In genomic region chr19:46350168-46350932, GRCm38 (mm10) we compare ENCODE assay signal across 8 mouse cellular contexts. TPM values are rescaled to one million over a fixed set of nuclear protein-coding genes. Genes with fewer than 3 reads are reported as not detected.
A peak's percentile ranks its signal among the peaks of the same experiment; 100 is the strongest.
DNase-seq lines count a peak whose midpoint lies in the region; ATAC-seq lines count a peak whose summit lies in the region.

Gene 2310034G01Rik (minus strand): TSS chr19:46350302.

- peak within 1 kb of the TSS; percentile 74 for H3K27ac ChIP-seq in kidney, embryonic 14.5 days (ENCODE audit: low read depth, low read length)
- peak within 1 kb of the TSS; percentile 72 for H3K27ac ChIP-seq in embryonic facial prominence, embryonic 13.5 days
- no peak within 1 kb of the TSS for H3K27ac ChIP-seq in limb, embryonic 11.5 days (replicated peaks; ENCODE audit: low read depth, low read length)
- H3K27ac ChIP-seq in midbrain, embryonic 14.5 days (replicated peaks; ENCODE audit: low read depth, low read length): peak within 1 kb of the TSS; percentile 90

- H3K27me3 ChIP-seq in kidney, embryonic 14.5 days (ENCODE audit: control insufficient read depth, insufficient read depth, low read length): no peaks in the 10 kb centered on the region
- peaks cover 15% of the 10 kb centered on the region for H3K27me3 ChIP-seq in embryonic facial prominence, embryonic 13.5 days
- H3K27me3 ChIP-seq in limb, embryonic 11.5 days (ENCODE audit: control insufficient read depth, insufficient read depth, low read length): 0 out of 2 replicates have a peak, but pooled peaks cover 6% of the 10 kb centered on the region
- H3K27me3 ChIP-seq in midbrain, embryonic 14.5 days (ENCODE audit: control insufficient read depth, insufficient read depth, low read length): peaks cover 3% of the 10 kb centered on the region; the same call in 1 of the 2 replicates

- DNase-seq in kidney, adult 11 months: no peak
- no peak for DNase-seq in limb, embryonic 11.5 days (ENCODE audit: low spot score)
- DNase-seq in midbrain, embryonic 14.5 days: no peak
- DNase-seq in spleen, adult 12 weeks (ENCODE audit: low spot score): no peak
- DNase-seq in right cerebral cortex, postnatal 36 days (ENCODE audit: low spot score in 2 of 2): no peak

- peaks cover 9% of the 10 kb centered on the region; the same call in 1 of the 2 replicates for H3K4me1 ChIP-seq in kidney, embryonic 14.5 days (ENCODE audit: control insufficient read depth, insufficient read depth, low read length)
- peaks cover 15% of the 10 kb centered on the region for H3K4me1 ChIP-seq in embryonic facial prominence, embryonic 13.5 days
- H3K4me1 ChIP-seq in limb, embryonic 11.5 days (ENCODE audit: control insufficient read depth, insufficient read depth, low read length): no peaks in the 10 kb centered on the region
- H3K4me1 ChIP-seq in midbrain, embryonic 14.5 days (ENCODE audit: control insufficient read depth, insufficient read depth, low read length): peaks cover 6% of the 10 kb centered on the region; the same call in 1 of the 2 replicates

- peak within 1 kb of the TSS; percentile 96 for H3K4me2 ChIP-seq in kidney, embryonic 14.5 days (replicated peaks; ENCODE audit: low read depth, low read length)
- H3K4me2 ChIP-seq in embryonic facial prominence, embryonic 13.5 days: peak within 1 kb of the TSS; percentile 76
- peak within 1 kb of the TSS; percentile 73 for H3K4me2 ChIP-seq in limb, embryonic 11.5 days (ENCODE audit: low read depth, severe bottlenecking)
- H3K4me2 ChIP-seq in midbrain, embryonic 14.5 days (ENCODE audit: low read length): peak within 1 kb of the TSS; percentile 89

- 63% methylated on average over 10 of the region's 10 CpGs for WGBS in kidney, embryonic 14.5 days
- 60% methylated on average over 10 of the region's 10 CpGs for WGBS in embryonic facial prominence, embryonic 13.5 days
- 56% methylated on average over 10 of the region's 10 CpGs for WGBS in limb, embryonic 11.5 days
- 64% methylated on average over 10 of the region's 10 CpGs for WGBS in midbrain, embryonic 14.5 days

- H3K9me3 ChIP-seq in kidney, embryonic 14.5 days (ENCODE audit: control insufficient read depth, low read length): no peaks in the 10 kb centered on the region
- H3K9me3 ChIP-seq in embryonic facial prominence, embryonic 13.5 days: no peaks in the 10 kb centered on the region
- H3K9me3 ChIP-seq in limb, embryonic 11.5 days (ENCODE audit: control insufficient read depth, low read length): no peaks in the 10 kb centered on the region
- no peaks in the 10 kb centered on the region for H3K9me3 ChIP-seq in midbrain, embryonic 14.5 days (ENCODE audit: control insufficient read depth, low read length)

- no peak for ATAC-seq in kidney, embryonic 14.5 days (ENCODE audit: low FRiP score, low TSS enrichment)
- no peak for ATAC-seq in embryonic facial prominence, embryonic 13.5 days (ENCODE audit: insufficient number of reproducible peaks, insufficient read depth, low FRiP score, low TSS enrichment, low read depth)
- ATAC-seq in limb, embryonic 11.5 days (ENCODE audit: insufficient number of reproducible peaks, low FRiP score, low TSS enrichment, low read depth): no peak
- ATAC-seq in midbrain, embryonic 14.5 days (ENCODE audit: low FRiP score, low TSS enrichment): no peak
- no peak for ATAC-seq in frontal cortex, adult (ENCODE audit: low TSS enrichment)

- H3K36me3 ChIP-seq in kidney, embryonic 14.5 days (ENCODE audit: control insufficient read depth, insufficient read depth, low read length): no peaks in the 10 kb centered on the region
- H3K36me3 ChIP-seq in embryonic facial prominence, embryonic 13.5 days: no peaks in the 10 kb centered on the region
- no peaks in the 10 kb centered on the region for H3K36me3 ChIP-seq in limb, embryonic 11.5 days (ENCODE audit: control insufficient read depth, insufficient read depth, low read length)
- no peaks in the 10 kb centered on the region for H3K36me3 ChIP-seq in midbrain, embryonic 14.5 days (ENCODE audit: control insufficient read depth, insufficient read depth, low read length)

- peak within 1 kb of the TSS; percentile 69 for H3K4me3 ChIP-seq in kidney, embryonic 14.5 days (ENCODE audit: low read length)
- H3K4me3 ChIP-seq in embryonic facial prominence, embryonic 13.5 days: peak within 1 kb of the TSS; percentile 69
- H3K4me3 ChIP-seq in limb, embryonic 11.5 days (ENCODE audit: low read depth, low read length): peak within 1 kb of the TSS; percentile 53
- peak within 1 kb of the TSS; percentile 62 for H3K4me3 ChIP-seq in midbrain, embryonic 14.5 days (replicated peaks; ENCODE audit: low read depth, low read length)

- peak within 1 kb of the TSS; percentile 84 for H3K9ac ChIP-seq in kidney, embryonic 14.5 days (ENCODE audit: low read depth, low read length)
- peak within 1 kb of the TSS; percentile 86 for H3K9ac ChIP-seq in embryonic facial prominence, embryonic 13.5 days
- H3K9ac ChIP-seq in limb, embryonic 11.5 days (ENCODE audit: low read length): peak within 1 kb of the TSS; percentile 72
- peak within 1 kb of the TSS; percentile 79 for H3K9ac ChIP-seq in midbrain, embryonic 14.5 days (replicated peaks; ENCODE audit: low read length)

RNA-seq across cellular contexts. Expression of gene 2310034G01Rik, which starts in this region (rescaled TPM):
- 2.7 and 3.5 TPM in 2 replicates for polyA plus RNA-seq in kidney, embryonic 14.5 days (2014; fragmentation: Nextera tagmentation; extraction: Ambion mirVana)
- 1.5 and 2.3 TPM in 2 replicates for polyA plus RNA-seq in embryonic facial prominence, embryonic 13.5 days (2015; fragmentation: Nextera tagmentation; extraction: Ambion mirVana)
- polyA plus RNA-seq in limb, embryonic 11.5 days (2014; fragmentation: Nextera tagmentation; extraction: Ambion mirVana): 1.2 and 1.8 TPM in 2 replicates
- polyA plus RNA-seq in midbrain, embryonic 14.5 days (2014; fragmentation: Nextera tagmentation; extraction: Ambion mirVana): 2.8 and 3.1 TPM in 2 replicates
